In genomic region chr7:139834036-139834435, GRCm38 (mm10) we compare ENCODE assay signal across 9 mouse cellular contexts. TPM values are rescaled to one million over a fixed set of nuclear protein-coding genes. Genes with fewer than 3 reads are reported as not detected.
DNase-seq lines count a peak whose midpoint lies in the region; ATAC-seq lines count a peak whose summit lies in the region.
"Had no signal": no experiment of that assay in that cellular context is flagged by ENCODE, and none has a peak within 500 bp of the region (broad histone marks: within the 10 kb centered on the region; RNA-seq: fewer than 3 reads in every experiment).

TSS of gene Adgra1 (plus strand) at chr7:139834174.

- peaks cover 20% of the 10 kb centered on the region for H3K4me1 ChIP-seq in kidney, embryonic 14.5 days (ENCODE audit: control insufficient read depth, insufficient read depth, low read length)
- peaks cover 33% of the 10 kb centered on the region for H3K4me1 ChIP-seq in embryonic facial prominence, embryonic 10.5 days
- 0 out of 2 replicates have a peak, but pooled peaks cover 2% of the 10 kb centered on the region for H3K4me1 ChIP-seq in intestine, embryonic 16.5 days (ENCODE audit: control insufficient read depth, insufficient read depth, low read length)
- H3K4me1 ChIP-seq in limb, embryonic 13.5 days, result peaks cover 13% of the 10 kb centered on the region

- H3K4me2 ChIP-seq in kidney, embryonic 14.5 days (replicated peaks; ENCODE audit: low read depth, low read length), result peak within 1 kb of the TSS; percentile 43
- H3K4me2 ChIP-seq in intestine, embryonic 16.5 days (ENCODE audit: low read depth, low read length), result peak within 1 kb of the TSS; percentile 34
- peak within 1 kb of the TSS; percentile 60 for H3K4me2 ChIP-seq in limb, embryonic 13.5 days (replicated peaks)

- H3K27me3 ChIP-seq in kidney, embryonic 14.5 days (ENCODE audit: control insufficient read depth, insufficient read depth, low read length), result no peaks in the 10 kb centered on the region
- peaks cover 53% of the 10 kb centered on the region for H3K27me3 ChIP-seq in embryonic facial prominence, embryonic 10.5 days (replicated peaks; ENCODE audit: low read depth, poor library complexity, severe bottlenecking)
- H3K27me3 ChIP-seq in intestine, embryonic 16.5 days (replicated peaks; ENCODE audit: control insufficient read depth, insufficient read depth, low read length), result peaks cover 25% of the 10 kb centered on the region; the same call in 1 of the 2 replicates
- peaks cover 48% of the 10 kb centered on the region for H3K27me3 ChIP-seq in limb, embryonic 13.5 days

- H3K27ac ChIP-seq in kidney, embryonic 14.5 days (ENCODE audit: low read depth, low read length), result no peak within 1 kb of the TSS
- peak within 1 kb of the TSS; percentile 0; the same call in 1 of the 2 replicates for H3K27ac ChIP-seq in embryonic facial prominence, embryonic 10.5 days (replicated peaks)
- H3K27ac ChIP-seq in intestine, embryonic 16.5 days (ENCODE audit: low read length), result no peak within 1 kb of the TSS
- peak within 1 kb of the TSS; percentile 15; the same call in 1 of the 2 replicates for H3K27ac ChIP-seq in limb, embryonic 13.5 days
- H3K27ac ChIP-seq: liver, embryonic 14.5 days had no signal

- H3K9ac ChIP-seq in kidney, embryonic 14.5 days (ENCODE audit: low read depth, low read length), result no peak within 1 kb of the TSS
- H3K9ac ChIP-seq in intestine, embryonic 16.5 days (ENCODE audit: low read depth, low read length), result no peak within 1 kb of the TSS
- peak within 1 kb of the TSS; percentile 35; the same call in 1 of the 2 replicates for H3K9ac ChIP-seq in limb, embryonic 13.5 days
- H3K9ac ChIP-seq: liver, embryonic 14.5 days had no signal

- no peaks in the 10 kb centered on the region for H3K36me3 ChIP-seq in kidney, embryonic 14.5 days (ENCODE audit: control insufficient read depth, insufficient read depth, low read length)
- no peaks in the 10 kb centered on the region for H3K36me3 ChIP-seq in embryonic facial prominence, embryonic 10.5 days (replicated peaks)
- H3K36me3 ChIP-seq in intestine, embryonic 16.5 days (ENCODE audit: control insufficient read depth, insufficient read depth, low read length), result no peaks in the 10 kb centered on the region
- no peaks in the 10 kb centered on the region for H3K36me3 ChIP-seq in limb, embryonic 13.5 days

- no peaks in the 10 kb centered on the region for H3K9me3 ChIP-seq in kidney, embryonic 14.5 days (ENCODE audit: control insufficient read depth, low read length)
- no peaks in the 10 kb centered on the region for H3K9me3 ChIP-seq in embryonic facial prominence, embryonic 10.5 days
- no peaks in the 10 kb centered on the region for H3K9me3 ChIP-seq in intestine, embryonic 16.5 days (ENCODE audit: control insufficient read depth, low read length)
- no peaks in the 10 kb centered on the region for H3K9me3 ChIP-seq in limb, embryonic 13.5 days

- peak; percentile 90 for ATAC-seq in kidney, embryonic 14.5 days (ENCODE audit: low FRiP score, low TSS enrichment)
- peak; percentile 85 for ATAC-seq in intestine, embryonic 16.5 days
- ATAC-seq in limb, embryonic 13.5 days (ENCODE audit: low FRiP score, low read depth), result peak; percentile 90
- no peak for ATAC-seq in CD4-positive, CD25-positive, alpha-beta regulatory T cell, adult 4 months

- no peak for DNase-seq in kidney, adult 9 months
- peak; percentile 88 for DNase-seq in embryonic facial prominence, embryonic 10.5 days (ENCODE audit: low spot score)
- peak; percentile 56 to 58 for DNase-seq in gastrocnemius, postnatal 4 days (ENCODE audit: low spot score in 2 of 2)
- peak; percentile 12 for DNase-seq in ovary, postnatal 14 days (ENCODE audit: low spot score)

- peak within 1 kb of the TSS; percentile 21; the same call in 1 of the 2 replicates for H3K4me3 ChIP-seq in kidney, embryonic 14.5 days (ENCODE audit: low read length)
- peak within 1 kb of the TSS; percentile 45 for H3K4me3 ChIP-seq in embryonic facial prominence, embryonic 10.5 days
- H3K4me3 ChIP-seq in intestine, embryonic 16.5 days (ENCODE audit: low read length), result peak within 1 kb of the TSS; percentile 15
- H3K4me3 ChIP-seq in limb, embryonic 13.5 days, result peak within 1 kb of the TSS; percentile 30

- WGBS in kidney, embryonic 14.5 days, result under 1% methylated on average over 27 of the region's 27 CpGs
- under 1% methylated on average over 27 of the region's 27 CpGs for WGBS in embryonic facial prominence, embryonic 10.5 days
- under 1% methylated on average over 27 of the region's 27 CpGs for WGBS in intestine, embryonic 16.5 days
- under 1% methylated on average over 27 of the region's 27 CpGs for WGBS in limb, embryonic 13.5 days

RNA-seq across cellular contexts. Expression of gene Adgra1, which starts in this region (rescaled TPM):
- polyA plus RNA-seq in kidney, embryonic 14.5 days (2014; fragmentation: Nextera tagmentation; extraction: Ambion mirVana), result 0.17 and 0.93 TPM in 2 replicates
- 1.00 and 2.5 TPM in 2 replicates for polyA plus RNA-seq in embryonic facial prominence, embryonic 10.5 days (2016; fragmentation: Nextera tagmentation; extraction: Ambion mirVana)
- under 1 TPM; 0.05 TPM for total RNA-seq in gastrocnemius, postnatal 4 days (2021)
- 0.39 and 1.0 TPM in 2 replicates for polyA plus RNA-seq in intestine, embryonic 16.5 days (2015; fragmentation: Nextera tagmentation; extraction: Ambion mirVana)
- 0.05 and 0.13 TPM in 2 replicates for polyA plus RNA-seq in limb, embryonic 13.5 days (2015; fragmentation: Nextera tagmentation; extraction: Ambion mirVana)
- polyA plus RNA-seq in CD4-positive, CD25-positive, alpha-beta regulatory T cell, adult 4 months (2017; shearing (Covaris generic)), result not detected
- polyA plus RNA-seq: liver, embryonic 14.5 days had no signal

Comparison
In these comparisons a context has a peak if more than half of its experiments do, and no peak if none do; other contexts are left out.
1. Peak in ATAC-seq, H3K4me3 ChIP-seq and H3K4me2 ChIP-seq in kidney, embryonic 14.5 days; RNA of the gene not detected or under 1 TPM.
2. Peak in DNase-seq in gastrocnemius, postnatal 4 days; RNA of the gene not detected or under 1 TPM.
3. Peak in ATAC-seq, H3K4me3 ChIP-seq, H3K27ac ChIP-seq, H3K9ac ChIP-seq and H3K4me2 ChIP-seq in limb, embryonic 13.5 days; RNA of the gene not detected or under 1 TPM.